Mouse (Mus musculus) cerebellum, postnatal 14 days (tissue): ENCODE results near the gene Ubr4.
"Not testable (repeated sequence)": the region's sequence is repeated elsewhere in the genome, so short reads cannot be mapped to it uniquely, and the experiment has no call there.

Experiments
- DNase-seq, 2 experiments: peaks; one replicate each; pipeline ENCODE4 v3.0.0; 2021; ENCODE audit warnings: mixed read lengths in 2 of 2

The Ubr4 gene

GRCm38 (mm10) chr4:139488325-139488724 lies 135.9 kb downstream of the Ubr4 start:
- no peak for DNase-seq

- peak; percentile 76 to 80 for DNase-seq
Observed at GRCm38 (mm10) chr4:139489946-139490345, 137.5 kb downstream of the Ubr4 start.

- DNase-seq: peak in 1 of 2 experiments; percentile 50
Observed at GRCm38 (mm10) chr4:139490413-139491055, 138.1 kb downstream of the Ubr4 start.

- DNase-seq: peak in 1 of 2 experiments; percentile 18
Observed at GRCm38 (mm10) chr4:139491541-139492170, 139.2 kb downstream of the Ubr4 start.

- peak in 1 of 2 experiments; percentile 19 for DNase-seq
Observed at GRCm38 (mm10) chr4:139492258-139492833, 139.9 kb downstream of the Ubr4 start.

GRCm38 (mm10) chr4:139493227-139494025 lies 141.0 kb downstream of the Ubr4 start:
- DNase-seq: peak; percentile 78 to 83

GRCm38 (mm10) chr4:139500814-139501213 lies 148.4 kb downstream of the Ubr4 start:
- peak; percentile 64 to 71 for DNase-seq

GRCm38 (mm10) chr4:139501702-139502101 lies 149.3 kb downstream of the Ubr4 start:
- no peak for DNase-seq

- DNase-seq: no peak
Observed at GRCm38 (mm10) chr4:139503919-139504318, 151.5 kb downstream of the Ubr4 start.

GRCm38 (mm10) chr4:139505716-139506115 lies 153.3 kb downstream of the Ubr4 start:
- DNase-seq: no peak

GRCm38 (mm10) chr4:139506727-139507126 lies 154.3 kb downstream of the Ubr4 start:
- DNase-seq: no peak

GRCm38 (mm10) chr4:139509069-139509468 lies 156.7 kb downstream of the Ubr4 start:
- no peak for DNase-seq

GRCm38 (mm10) chr4:139511557-139511956 lies 159.1 kb downstream of the Ubr4 start:
- DNase-seq: no peak

- DNase-seq: no peak
Observed at GRCm38 (mm10) chr4:139512985-139513384, 160.6 kb downstream of the Ubr4 start.

- no peak for DNase-seq
Observed at GRCm38 (mm10) chr4:139519221-139519620, 166.8 kb downstream of the Ubr4 start.

GRCm38 (mm10) chr4:139521926-139522325 lies 169.5 kb downstream of the Ubr4 start:
- no peak for DNase-seq

- peak; percentile 51 to 56 for DNase-seq
Observed at GRCm38 (mm10) chr4:139526475-139526874, 174.1 kb downstream of the Ubr4 start.

GRCm38 (mm10) chr4:139530248-139530647 lies 177.8 kb downstream of the Ubr4 start, which contains the start of gene Iffo2:
Iffo2 (plus strand) TSS chr4:139530548.
- not testable (repeated sequence) for DNase-seq

GRCm38 (mm10) chr4:139532081-139532480 lies 179.7 kb downstream of the Ubr4 start:
- no peak for DNase-seq

- DNase-seq: no peak
Observed at GRCm38 (mm10) chr4:139535127-139535695, 182.8 kb downstream of the Ubr4 start.

- no peak for DNase-seq
Observed at GRCm38 (mm10) chr4:139535719-139536118, 183.3 kb downstream of the Ubr4 start.

- DNase-seq: peak; percentile 66 to 73
Observed at GRCm38 (mm10) chr4:139536706-139537105, 184.3 kb downstream of the Ubr4 start.
